Mouse (Mus musculus) midbrain, postnatal 0 days (tissue): ENCODE results near the gene Lrrc27. TPM values are rescaled to one million over a fixed set of nuclear protein-coding genes. Genes with fewer than 3 reads are reported as not detected.

ENCODE experiments used
- ATAC-seq: fragments of 200-750 bp; cut with Nextera tagmentation; 2 replicates; pipeline ENCODE4 v1.8.0; 2017; ENCODE audit warnings: moderate number of reproducible peaks, mild to moderate bottlenecking, moderate TSS enrichment, moderate library complexity; ENCODE audit not compliant: low FRiP score
- DNase-seq: peaks from one replicate; pipeline ENCODE4 v3.0.0-alpha.2; 2015; ENCODE audit warnings: low spot score
- H3K27ac ChIP-seq: fragments of 300-500 bp; sonication (generic); 2 replicates; pipeline ENCODE4 v1.5.1; 2014; ENCODE audit warnings: low read depth, mild to moderate bottlenecking, low read length, mixed read lengths
- H3K27me3 ChIP-seq: fragments of 300-500 bp; sonication (generic); 2 replicates; pipeline ENCODE4 v1.6.1; 2014; ENCODE audit warnings: low read length, control low read depth, mixed read lengths; ENCODE audit not compliant: insufficient read depth
- H3K36me3 ChIP-seq: fragments of 300-500 bp; sonication (generic); 2 replicates; pipeline ENCODE4 v1.6.1; 2014; ENCODE audit warnings: low read length, control low read depth, mixed read lengths; ENCODE audit not compliant: insufficient read depth
- H3K4me1 ChIP-seq: fragments of 300-500 bp; sonication (generic); 2 replicates; pipeline ENCODE4 v1.6.1; 2014; ENCODE audit warnings: mild to moderate bottlenecking, control low read depth, antibody characterized with exemption, low read length, mixed read lengths; ENCODE audit not compliant: insufficient read depth
- H3K4me2 ChIP-seq: fragments of 300-500 bp; sonication (generic); 2 replicates; pipeline ENCODE4 v1.6.1; 2014; ENCODE audit warnings: low read depth, mild to moderate bottlenecking, low read length, mixed read lengths; ENCODE audit not compliant: poor library complexity, severe bottlenecking
- H3K4me3 ChIP-seq: fragments of 300-500 bp; sonication (generic); 2 replicates; pipeline ENCODE4 v1.5.1; 2014; ENCODE audit warnings: low read depth, mild to moderate bottlenecking, low read length, moderate library complexity
- H3K9ac ChIP-seq: fragments of 300-500 bp; sonication (generic); replicated peaks from 2 replicates; pipeline ENCODE4 v1.6.1; 2014; ENCODE audit warnings: mild to moderate bottlenecking, low read length, moderate library complexity, mixed read lengths; ENCODE audit not compliant: poor library complexity, severe bottlenecking
- H3K9me3 ChIP-seq: fragments of 300-500 bp; sonication (generic); 2 replicates; pipeline ENCODE4 v1.6.1; 2016; ENCODE audit warnings: low read length, control low read depth
- CTCF ChIP-seq: IDR thresholded peaks from 2 replicates; pipeline ENCODE4 v1.5.1; 2016; ENCODE audit warnings: antibody characterized with exemption, mild to moderate bottlenecking
- WGBS: fragments of 180-500 bp; shearing (Covaris S2); extraction: QIAGEN DNeasy Blood & Tissue Kit; methylation state at CpG from one replicate; pipeline ENCODE4 v1.1.7; 2014; 5-methylcytosine and 5-hydroxymethylcytosine counted together
- polyA plus RNA-seq: library from polyadenylated mRNA; unstranded; fragments of >200 nt; fragmentation: Nextera tagmentation; extraction: Ambion mirVana; gene quantifications from 2 replicates; pipeline ENCODE4 v1.2.1, GENCODE M21; 2015
- total RNA-seq: library from RNA; depleted of rRNA; stranded (reverse); fragments of >200 nt; gene quantifications from 2 replicates; pipeline ENCODE4 v1.2.3, GENCODE M21; 2014

The Lrrc27 gene
- total and polyA plus RNA-seq, 2 experiments from 2014 or later: 2.7 to 6.6 TPM

- Histone ChIP-seq H3K4me1 (peaks cover 4% of the 10 kb centered on the region), H3K9me3 (no peaks in the 10 kb centered on the region), H3K9ac (no peak overlapping the region), H3K27me3 (no peaks in the 10 kb centered on the region), H3K27ac (no peak overlapping the region), H3K4me3 (no peak overlapping the region), H3K36me3 (no peaks in the 10 kb centered on the region), H3K4me2 (no peak overlapping the region)
- no peak for TF ChIP-seq CTCF
- DNase-seq (no peak), ATAC-seq (no peak)
- WGBS: 58% methylated on average over 1 of the region's 1 CpGs
Measured at GRCm38 (mm10) chr7:139215516-139215915, 2.7 kb downstream of the Lrrc27 start.

- Histone ChIP-seq H3K36me3 (no peaks in the 10 kb centered on the region), H3K9me3 (no peaks in the 10 kb centered on the region), H3K4me2 (no peak overlapping the region), H3K27ac (no peak overlapping the region), H3K27me3 (no peaks in the 10 kb centered on the region), H3K4me1 (peaks cover 4% of the 10 kb centered on the region), H3K4me3 (no peak overlapping the region), H3K9ac (no peak overlapping the region)
- 94% methylated on average over 7 of the region's 7 CpGs for WGBS
- no peak for TF ChIP-seq CTCF
- DNase-seq (no peak), ATAC-seq (no peak)
Measured at GRCm38 (mm10) chr7:139215946-139216345, 3.2 kb downstream of the Lrrc27 start.

DNA sequence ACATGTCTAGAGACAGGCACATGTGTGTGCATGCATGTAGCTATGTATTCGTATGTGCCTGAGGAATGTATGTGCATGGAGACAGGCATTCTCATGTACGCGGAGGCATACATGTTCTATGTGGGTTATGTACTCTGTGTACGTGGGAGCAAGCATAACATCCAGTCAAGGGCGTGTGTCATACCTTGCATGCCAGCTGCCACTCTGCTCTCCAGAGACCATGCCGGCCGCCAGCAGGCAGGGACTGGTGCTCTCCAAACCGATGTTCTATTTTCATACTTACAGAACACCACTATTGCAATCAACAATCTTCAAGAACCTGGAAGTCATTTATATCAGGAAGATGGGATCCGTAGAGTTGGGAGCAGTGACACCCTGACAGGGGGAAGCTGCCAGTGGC is 3.7 kb downstream of the Lrrc27 start:
- DNase-seq (no peak), ATAC-seq (no peak)
- no peak overlapping the region for H3K27ac ChIP-seq
- H3K9ac ChIP-seq: no peak overlapping the region
- no peaks in the 10 kb centered on the region for H3K36me3 ChIP-seq
- WGBS: 94% methylated on average over 9 of the region's 9 CpGs
- no peaks in the 10 kb centered on the region for H3K9me3 ChIP-seq
- peaks cover 4% of the 10 kb centered on the region for H3K4me1 ChIP-seq
- no peak overlapping the region for H3K4me3 ChIP-seq
- H3K27me3 ChIP-seq: no peaks in the 10 kb centered on the region
- TF ChIP-seq CTCF: no peak
- H3K4me2 ChIP-seq: no peak overlapping the region

DNA sequence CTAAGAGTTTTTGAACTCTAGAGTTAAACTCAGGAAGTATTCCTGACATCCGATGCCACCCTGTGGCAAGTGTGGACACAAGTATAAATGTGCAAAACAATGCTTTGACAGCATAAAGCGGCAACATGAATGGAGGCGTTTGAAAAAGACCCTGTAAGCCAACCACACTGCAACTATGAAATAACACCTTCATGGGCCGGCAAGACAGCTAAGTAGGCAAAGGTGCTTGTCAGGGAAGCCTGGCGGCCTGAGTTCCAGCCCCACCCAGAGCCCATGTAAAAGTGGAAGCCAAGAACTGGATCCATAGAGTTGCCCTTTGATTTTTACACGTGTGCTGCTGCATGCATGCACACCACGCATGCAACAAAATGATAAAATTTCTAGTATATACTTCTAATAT is 4.3 kb downstream of the Lrrc27 start:
- Histone ChIP-seq H3K27me3 (no peaks in the 10 kb centered on the region), H3K36me3 (no peaks in the 10 kb centered on the region), H3K4me2 (no peak overlapping the region), H3K4me1 (peaks cover 4% of the 10 kb centered on the region), H3K9ac (no peak overlapping the region), H3K27ac (no peak overlapping the region), H3K9me3 (no peaks in the 10 kb centered on the region), H3K4me3 (no peak overlapping the region)
- ATAC-seq (no peak), DNase-seq (no peak)
- TF ChIP-seq CTCF: peak; percentile 43
- 83% methylated on average over 7 of the region's 7 CpGs for WGBS

DNA sequence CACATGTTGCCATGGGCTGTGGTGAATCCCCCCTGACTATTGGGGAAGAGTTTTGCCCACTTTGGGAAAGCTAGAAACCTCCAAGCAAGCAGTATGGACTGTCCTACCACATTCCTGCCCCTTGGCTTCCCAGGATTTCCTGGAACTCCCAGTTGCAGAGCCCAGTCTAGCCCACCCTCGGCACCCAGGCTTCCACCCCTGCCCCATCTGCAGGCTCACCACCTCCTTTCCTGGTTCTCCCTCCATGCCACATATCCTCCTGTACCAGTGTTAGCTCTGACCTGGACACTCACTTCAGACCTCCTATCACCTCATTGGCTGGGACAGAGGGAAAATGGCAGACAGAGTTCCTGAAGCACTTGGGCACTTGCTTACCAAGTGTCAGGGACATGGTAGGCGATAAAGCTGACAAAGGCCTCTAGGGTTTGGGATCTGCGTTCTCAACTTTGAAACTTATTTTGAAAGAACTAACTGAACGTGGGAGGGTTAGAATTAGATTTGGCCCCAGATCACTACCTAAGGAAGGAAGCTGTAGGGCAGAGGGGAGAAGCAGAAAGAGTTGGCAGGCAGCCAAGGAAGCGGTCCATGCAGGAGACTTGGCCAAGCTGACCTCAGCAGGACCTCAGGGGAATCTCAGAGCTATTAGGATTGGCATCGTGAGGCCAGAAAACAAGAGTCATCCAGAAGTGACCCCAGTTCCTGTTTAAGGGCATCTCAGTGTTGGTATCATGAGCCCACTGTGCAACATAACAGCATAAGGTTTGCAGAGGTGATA is 6.0 kb downstream of the Lrrc27 start:
- Histone ChIP-seq H3K4me2 (no peak overlapping the region), H3K4me1 (peaks cover 2% of the 10 kb centered on the region; the same call in 1 of the 2 replicates), H3K9me3 (no peaks in the 10 kb centered on the region), H3K27ac (no peak overlapping the region), H3K9ac (no peak overlapping the region), H3K4me3 (no peak overlapping the region), H3K27me3 (no peaks in the 10 kb centered on the region), H3K36me3 (no peaks in the 10 kb centered on the region)
- WGBS: 61% methylated on average over 6 of the region's 6 CpGs
- no peak for TF ChIP-seq CTCF
- DNase-seq (peak; percentile 9), ATAC-seq (no peak)

GRCm38 (mm10) chr7:139219486-139219885 is 6.7 kb downstream of the Lrrc27 start:
- no peak overlapping the region for H3K4me3 ChIP-seq
- H3K27me3 ChIP-seq: no peaks in the 10 kb centered on the region
- 88% methylated on average over 5 of the region's 5 CpGs for WGBS
- H3K4me2 ChIP-seq: no peak overlapping the region
- no peak for TF ChIP-seq CTCF
- no peak overlapping the region for H3K27ac ChIP-seq
- H3K36me3 ChIP-seq: no peaks in the 10 kb centered on the region
- DNase-seq (no peak), ATAC-seq (no peak)
- no peak overlapping the region for H3K9ac ChIP-seq
- H3K4me1 ChIP-seq: no peaks in the 10 kb centered on the region
- no peaks in the 10 kb centered on the region for H3K9me3 ChIP-seq
